Mouse (Mus musculus): Measurements from ENCODE around the gene Krt34.

Gene Krt34

GRCm38 (mm10) chr11:99994384-99994661, 47.0 kb downstream of the Krt34 start:
- no peak for DNase-seq

GRCm38 (mm10) chr11:99993620-99994383, 47.6 kb downstream of the Krt34 start, which contains the start of gene Krtap17-1:
TSS of gene Krtap17-1 (minus strand) at chr11:99993994.
- DNase-seq = peak; percentile 30 to 54

GRCm38 (mm10) chr11:99990571-99990970, 50.8 kb downstream of the Krt34 start:
- no peak for DNase-seq

- DNase-seq = no peak
Observed at GRCm38 (mm10) chr11:99989881-99990405, 51.4 kb downstream of the Krt34 start.

- no peak for DNase-seq
Observed at GRCm38 (mm10) chr11:99988530-99988929, 52.8 kb downstream of the Krt34 start.

Measured in cerebellum, postnatal 14 days (tissue).